Mouse (Mus musculus) thymus, adult 2 months (tissue): ENCODE data around the gene Maged1. TPM values are rescaled to one million over a fixed set of nuclear protein-coding genes. Genes with fewer than 3 reads are reported as not detected.
"Not testable (repeated sequence)": the region's sequence is repeated elsewhere in the genome, so short reads cannot be mapped to it uniquely, and the experiment has no call there.

Experiments
- DNase-seq: peaks from one replicate; pipeline ENCODE4 v3.0.0; 2021
- H3K27ac ChIP-seq: fragments of 200-500 bp; 2 replicates; pipeline ENCODE4 v1.5.1; 2012; ENCODE audit warnings: low read length, control low read depth; ENCODE audit not compliant: control insufficient read depth, insufficient read depth
- H3K27me3 ChIP-seq: fragments of 200-500 bp; 2 replicates; pipeline ENCODE4 v1.6.1; 2012; ENCODE audit warnings: mild to moderate bottlenecking, low read length, moderate library complexity, mixed read lengths; ENCODE audit not compliant: control insufficient read depth, insufficient read depth
- H3K36me3 ChIP-seq: fragments of 200-500 bp; 2 replicates; pipeline ENCODE4 v1.6.1; 2012; ENCODE audit warnings: mild to moderate bottlenecking, low read length, moderate library complexity; ENCODE audit not compliant: control insufficient read depth, insufficient read depth
- H3K4me1 ChIP-seq: fragments of 200-500 bp; replicated peaks from 2 replicates; pipeline ENCODE4 v1.6.1; 2012; ENCODE audit warnings: low read length; ENCODE audit not compliant: control insufficient read depth, insufficient read depth
- H3K4me3 ChIP-seq: fragments of 200-500 bp; 2 replicates; pipeline ENCODE4 v1.5.1; 2012; ENCODE audit warnings: mild to moderate bottlenecking, low read length, control low read depth, moderate library complexity; ENCODE audit not compliant: control insufficient read depth, insufficient read depth
- CTCF ChIP-seq: fragments of 200-500 bp; IDR thresholded peaks from 2 replicates; pipeline ENCODE4 v1.5.1; 2012; ENCODE audit warnings: mild to moderate bottlenecking, control low read depth, low read length, moderate library complexity, borderline replicate concordance; ENCODE audit not compliant: control insufficient read depth, poor library complexity, insufficient read depth; ENCODE audit errors: extremely low read depth
- POLR2A ChIP-seq: fragments of 200-500 bp; IDR thresholded peaks from 2 replicates; pipeline ENCODE4 v1.6.1; 2012; ENCODE audit warnings: mild to moderate bottlenecking, low read length, control low read depth, moderate library complexity; ENCODE audit not compliant: control insufficient read depth, poor library complexity, insufficient read depth; ENCODE audit errors: extremely low read depth
- WGBS: fragments of 180-500 bp; shearing (Covaris S2); methylation state at CpG from one replicate; pipeline ENCODE4 v1.1.7; 2018; 5-methylcytosine and 5-hydroxymethylcytosine counted together
- polyA plus RNA-seq: library from polyadenylated mRNA; depleted of rRNA; stranded (reverse); fragments of >200 nt; gene quantifications from 2 replicates; pipeline ENCODE4 v1.2.3, GENCODE M21; 2012

The Maged1 gene
- polyA plus RNA-seq, 1 experiment: 66.1 TPM

GRCm38 (mm10) chrX:94542536-94542935, 593 bp upstream of the Maged1 start:
- 35% methylated on average over 9 of the region's 9 CpGs for WGBS
- TF ChIP-seq CTCF (no peak), POLR2A (no peak)

GRCm38 (mm10) chrX:94541206-94541605, 737 bp downstream of the Maged1 start:
- Histone ChIP-seq H3K4me3 (peak overlapping the region; percentile 79), H3K4me1 (peaks cover 11% of the 10 kb centered on the region), H3K27me3 (no peaks in the 10 kb centered on the region), H3K36me3 (no peaks in the 10 kb centered on the region), H3K27ac (no peak overlapping the region)
- TF ChIP-seq POLR2A: no peak
- TF ChIP-seq CTCF: no peak
- no peak for DNase-seq
- WGBS: under 1% methylated on average over 18 of the region's 25 CpGs

More at GRCm38 (mm10) chrX:94542536-94542935, 593 bp upstream of the Maged1 start:
- no peaks in the 10 kb centered on the region for H3K36me3 ChIP-seq
- no peak overlapping the region; the same call in 1 of the 2 replicates for H3K4me3 ChIP-seq
- DNase-seq: no peak
- no peaks in the 10 kb centered on the region for H3K27me3 ChIP-seq
- no peak overlapping the region for H3K27ac ChIP-seq
- H3K4me1 ChIP-seq: peaks cover 11% of the 10 kb centered on the region

- no peak for DNase-seq
- Histone ChIP-seq H3K36me3 (no peaks in the 10 kb centered on the region), H3K27me3 (no peaks in the 10 kb centered on the region), H3K27ac (no peak overlapping the region), H3K4me1 (peaks cover 11% of the 10 kb centered on the region), H3K4me3 (peak overlapping the region; percentile 79)
- TF ChIP-seq POLR2A (no peak), CTCF (no peak)
- WGBS: 12% methylated on average over 36 of the region's 37 CpGs
These were observed 1.4 kb downstream of the Maged1 start for GRCm38 (mm10) chrX:94540341-94541201.

- no peak for DNase-seq
- TF ChIP-seq CTCF (no peak), POLR2A (no peak)
- H3K4me3 ChIP-seq: no peak overlapping the region
- H3K27ac ChIP-seq: no peak overlapping the region
- no peaks in the 10 kb centered on the region for H3K4me1 ChIP-seq
- H3K27me3 ChIP-seq: no peaks in the 10 kb centered on the region
- 92% methylated on average over 2 of the region's 2 CpGs for WGBS
- H3K36me3 ChIP-seq: no peaks in the 10 kb centered on the region
These were observed 7.6 kb downstream of the Maged1 start for GRCm38 (mm10) chrX:94534346-94534745.

- Histone ChIP-seq H3K4me1 (no peaks in the 10 kb centered on the region), H3K27ac (no peak overlapping the region), H3K4me3 (no peak overlapping the region), H3K36me3 (no peaks in the 10 kb centered on the region), H3K27me3 (no peaks in the 10 kb centered on the region)
- TF ChIP-seq POLR2A: no peak
- TF ChIP-seq CTCF: no peak
- no peak for DNase-seq
- 87% methylated on average over 3 of the region's 3 CpGs for whole genome bisulfite sequencing
These were observed 11.6 kb downstream of the Maged1 start for GRCm38 (mm10) chrX:94530301-94530700.

- no peak for DNase-seq
- WGBS: 97% methylated on average over 3 of the region's 3 CpGs
- no peaks in the 10 kb centered on the region for H3K4me1 ChIP-seq
- no peaks in the 10 kb centered on the region for H3K36me3 ChIP-seq
- H3K27ac ChIP-seq: no peak overlapping the region
- no peaks in the 10 kb centered on the region for H3K27me3 ChIP-seq
- TF ChIP-seq POLR2A (no peak), CTCF (no peak)
- no peak overlapping the region for H3K4me3 ChIP-seq
These were observed 19.8 kb downstream of the Maged1 start for GRCm38 (mm10) chrX:94522166-94522565.

- Histone ChIP-seq H3K4me3 (no peak overlapping the region), H3K4me1 (no peaks in the 10 kb centered on the region), H3K27me3 (no peaks in the 10 kb centered on the region), H3K36me3 (no peaks in the 10 kb centered on the region), H3K27ac (no peak overlapping the region)
- TF ChIP-seq POLR2A: no peak
- no peak for TF ChIP-seq CTCF
- 46% methylated on average over 3 of the region's 3 CpGs for WGBS
- no peak for DNase-seq
These were observed 33.5 kb downstream of the Maged1 start for GRCm38 (mm10) chrX:94508442-94508819.

- H3K4me1 ChIP-seq, H3K27ac ChIP-seq, H3K36me3 ChIP-seq, DNase-seq, H3K4me3 ChIP-seq, H3K27me3 ChIP-seq: not testable (repeated sequence)
- 52% methylated on average over 9 of the region's 14 CpGs for WGBS
These were observed 34.1 kb downstream of the Maged1 start for GRCm38 (mm10) chrX:94507698-94508441.
